Mouse (Mus musculus) liver, postnatal 0 days (tissue): Measurements from ENCODE around the gene Alcam.

Source experiments
- CTCF ChIP-seq: sonication (generic); IDR thresholded peaks from 2 replicates; pipeline ENCODE4 v1.5.1; 2016; ENCODE audit warnings: antibody characterized with exemption, low read depth
- EP300 ChIP-seq: IDR thresholded peaks from 2 replicates; pipeline ENCODE4 v1.6.1; 2016; ENCODE audit warnings: antibody characterized with exemption, low read depth, mild to moderate bottlenecking

- no peak for TF ChIP-seq EP300
- TF ChIP-seq CTCF, result no peak
Observed at GRCm38 (mm10) chr16:52428505-52428904, 25.4 kb downstream of the Alcam start.
